Mouse (Mus musculus): ENCODE data around the gene Prrt4. TPM values are rescaled to one million over a fixed set of nuclear protein-coding genes. Genes with fewer than 3 reads are reported as not detected.
A peak's percentile ranks its signal among the peaks of the same experiment; 100 is the strongest.
"Not testable (repeated sequence)": the region's sequence is repeated elsewhere in the genome, so short reads cannot be mapped to it uniquely, and the experiment has no call there.

The Prrt4 gene
- polyA plus RNA-seq (2012; rRNA removed): 0.20 and 0.24 TPM in 2 replicates

DNA sequence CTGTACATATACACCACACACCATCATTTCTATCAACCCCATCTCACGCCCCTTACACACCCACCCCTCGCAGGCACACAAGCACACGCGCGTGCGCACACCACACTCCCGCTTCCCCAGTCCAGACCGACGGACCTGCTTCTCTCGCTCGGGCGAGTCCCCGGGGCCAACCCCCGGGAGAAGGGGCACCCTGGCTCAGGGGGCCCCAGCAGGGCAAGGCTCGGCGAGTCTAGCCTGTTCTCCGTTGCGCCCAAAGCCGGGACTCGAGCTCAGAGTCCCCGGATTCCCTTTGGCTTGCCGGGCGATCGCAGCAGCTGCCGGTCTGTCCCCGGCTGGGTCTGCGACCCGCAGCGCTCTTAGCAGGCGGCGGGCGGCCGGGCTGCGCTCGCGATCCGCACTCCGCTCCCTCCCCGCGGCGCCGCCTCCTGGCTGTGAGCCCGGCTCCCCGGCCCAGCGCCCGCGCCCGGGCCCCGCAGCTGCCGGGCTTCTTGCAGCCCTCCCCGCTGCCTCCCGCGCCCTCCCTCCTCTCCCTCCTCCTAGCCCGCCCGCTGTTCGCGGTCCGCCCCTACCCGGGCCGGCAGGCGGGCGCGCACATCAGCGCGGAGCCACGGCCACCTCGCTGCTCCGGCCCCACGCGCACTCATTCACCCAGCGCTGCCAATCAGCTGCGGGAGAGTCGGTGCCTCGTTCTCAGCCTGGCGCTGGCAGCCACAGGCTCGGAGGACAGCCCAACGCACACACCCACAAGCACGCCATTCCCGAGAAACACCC is at the start of gene Prrt4:
TSS of gene Prrt4 (minus strand) at position 697 of the 771 bp plus-strand sequence.
- Histone ChIP-seq H3K4me1 (ENCODE audit: control insufficient read depth, insufficient read depth, low read length) (no peaks in the 10 kb centered on the region), H3K36me3 (ENCODE audit: control insufficient read depth, insufficient read depth, low read length) (no peaks in the 10 kb centered on the region), H3K27ac (ENCODE audit: insufficient read depth, low read depth, low read length) (no peak within 1 kb of the TSS), H3K27me3 (replicated peaks; ENCODE audit: control insufficient read depth, insufficient read depth, low read length) (no peaks in the 10 kb centered on the region), H3K4me3 (ENCODE audit: insufficient read depth, low read depth, low read length) (peak within 1 kb of the TSS; percentile 42)
- TF ChIP-seq POLR2A (IDR thresholded peaks at IDR 0.05; ENCODE audit: low read depth, low read length): no peak
- no peak for TF ChIP-seq CTCF (conservative IDR thresholded peaks at IDR 0.05; ENCODE audit: insufficient read depth, insufficient read length, low read depth, low read length)
- WGBS: 2% methylated on average over 71 of the region's 79 CpGs
- peak; percentile 52 for DNase-seq

DNA sequence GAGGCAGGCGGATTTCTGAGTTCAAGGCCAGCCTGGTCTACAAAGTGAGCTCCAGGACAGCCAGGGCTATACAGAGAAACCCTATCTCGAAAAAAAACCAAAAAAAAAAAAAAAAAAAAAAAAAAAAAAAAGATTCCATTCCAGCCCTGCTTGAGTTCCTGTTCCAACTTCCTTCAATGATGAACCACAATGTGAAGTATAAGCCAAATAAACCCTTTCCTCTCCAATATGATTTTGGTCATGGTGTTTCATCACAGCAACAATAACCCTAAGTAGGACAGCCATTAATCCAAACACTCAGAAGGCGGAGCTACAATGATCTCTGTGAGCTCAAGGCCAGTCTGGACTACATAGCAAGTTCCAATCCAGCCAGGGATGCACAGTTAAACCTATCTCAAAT is 38.3 kb upstream of the Prrt4 start:
- H3K27me3 ChIP-seq (replicated peaks; ENCODE audit: control insufficient read depth, insufficient read depth, low read length); DNase-seq; H3K27ac ChIP-seq (ENCODE audit: insufficient read depth, low read depth, low read length); H3K36me3 ChIP-seq (ENCODE audit: control insufficient read depth, insufficient read depth, low read length); H3K4me3 ChIP-seq (ENCODE audit: insufficient read depth, low read depth, low read length); H3K4me1 ChIP-seq (ENCODE audit: control insufficient read depth, insufficient read depth, low read length): not testable (repeated sequence)
- 97% methylated on average over 2 of the region's 3 CpGs for WGBS

DNA sequence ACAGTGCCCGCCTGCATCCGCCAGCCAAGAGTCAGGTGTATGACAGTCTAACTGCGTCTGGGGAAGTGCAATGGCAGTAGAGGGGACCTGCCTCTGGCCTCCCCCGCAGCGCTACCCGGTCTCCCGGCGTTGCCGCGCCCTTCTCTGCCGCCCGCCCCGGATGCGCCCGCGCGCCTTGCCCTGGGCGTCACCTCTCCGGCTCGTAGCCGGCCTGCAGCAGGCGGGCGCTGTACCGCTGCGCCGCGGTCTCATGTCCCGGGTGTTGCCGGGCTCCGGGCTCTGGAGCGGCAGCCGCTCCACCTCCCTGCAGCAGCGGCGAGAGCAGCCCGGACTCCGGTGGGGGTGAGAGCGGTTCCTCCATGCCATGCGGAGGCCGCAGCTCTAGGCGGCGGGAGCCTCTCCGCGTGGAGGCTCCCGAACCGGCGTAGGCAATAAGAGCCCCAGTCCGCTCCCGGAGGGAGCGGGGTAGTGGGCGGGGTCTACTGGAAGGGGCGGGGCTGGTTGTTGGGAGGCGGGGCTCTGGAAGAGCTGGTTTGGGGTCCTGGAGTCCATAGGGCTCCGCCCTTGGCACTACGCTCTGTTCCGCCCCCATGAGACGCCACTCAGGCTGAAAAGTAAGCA is 36.6 kb upstream of the Prrt4 start, which contains the start of gene Impdh1:
TSS of gene Impdh1 (minus strand) at position 484 of the 621 bp plus-strand sequence.
- H3K4me1 ChIP-seq (ENCODE audit: control insufficient read depth, insufficient read depth, low read length): no peaks in the 10 kb centered on the region
- peak within 1 kb of the TSS; percentile 69 for H3K4me3 ChIP-seq (ENCODE audit: insufficient read depth, low read depth, low read length)
- H3K27me3 ChIP-seq (replicated peaks; ENCODE audit: control insufficient read depth, insufficient read depth, low read length): no peaks in the 10 kb centered on the region
- H3K36me3 ChIP-seq (ENCODE audit: control insufficient read depth, insufficient read depth, low read length): no peaks in the 10 kb centered on the region
- WGBS: under 1% methylated on average over 56 of the region's 56 CpGs
- TF ChIP-seq POLR2A (IDR thresholded peaks at IDR 0.05; ENCODE audit: low read depth, low read length) (no peak), CTCF (conservative IDR thresholded peaks at IDR 0.05; ENCODE audit: insufficient read depth, insufficient read length, low read depth, low read length) (no peak)
- no peak within 1 kb of the TSS for H3K27ac ChIP-seq (ENCODE audit: insufficient read depth, low read depth, low read length)
- peak; percentile 81 for DNase-seq

DNA sequence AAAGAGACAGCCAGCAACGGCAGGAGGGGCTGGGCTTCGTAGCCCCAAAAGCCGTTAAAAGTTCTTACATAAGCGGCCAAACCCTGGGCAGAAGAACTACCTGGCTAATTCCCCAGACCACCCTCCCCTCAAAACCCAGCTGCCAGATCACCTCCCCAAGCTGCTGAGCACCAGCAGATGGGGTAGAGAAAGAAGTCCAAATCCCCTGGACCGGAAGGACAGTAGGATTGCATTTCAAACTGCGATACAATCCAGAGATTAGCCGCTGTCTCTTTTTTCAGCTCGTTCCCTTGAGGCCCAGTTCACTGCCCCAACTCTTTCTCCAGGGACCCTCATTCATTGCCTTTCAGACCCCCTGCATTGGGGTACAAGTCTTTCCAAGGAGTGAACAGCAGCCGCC is 35.8 kb upstream of the Prrt4 start:
- Histone ChIP-seq H3K4me3 (ENCODE audit: insufficient read depth, low read depth, low read length) (peak overlapping the region; percentile 69), H3K27me3 (replicated peaks; ENCODE audit: control insufficient read depth, insufficient read depth, low read length) (no peaks in the 10 kb centered on the region), H3K27ac (ENCODE audit: insufficient read depth, low read depth, low read length) (no peak overlapping the region), H3K4me1 (ENCODE audit: control insufficient read depth, insufficient read depth, low read length) (no peaks in the 10 kb centered on the region), H3K36me3 (ENCODE audit: control insufficient read depth, insufficient read depth, low read length) (no peaks in the 10 kb centered on the region)
- WGBS: 26% methylated on average over 9 of the region's 9 CpGs
- no peak for TF ChIP-seq POLR2A (IDR thresholded peaks at IDR 0.05; ENCODE audit: low read depth, low read length)
- TF ChIP-seq CTCF (conservative IDR thresholded peaks at IDR 0.05; ENCODE audit: insufficient read depth, insufficient read length, low read depth, low read length): no peak
- no peak for DNase-seq

- DNase-seq: no peak
- Histone ChIP-seq H3K27ac (ENCODE audit: insufficient read depth, low read depth, low read length) (no peak overlapping the region), H3K4me1 (ENCODE audit: control insufficient read depth, insufficient read depth, low read length) (no peaks in the 10 kb centered on the region), H3K27me3 (replicated peaks; ENCODE audit: control insufficient read depth, insufficient read depth, low read length) (no peaks in the 10 kb centered on the region), H3K4me3 (ENCODE audit: insufficient read depth, low read depth, low read length) (no peak overlapping the region), H3K36me3 (ENCODE audit: control insufficient read depth, insufficient read depth, low read length) (no peaks in the 10 kb centered on the region)
- TF ChIP-seq POLR2A (IDR thresholded peaks at IDR 0.05; ENCODE audit: low read depth, low read length) (no peak), CTCF (conservative IDR thresholded peaks at IDR 0.05; ENCODE audit: insufficient read depth, insufficient read length, low read depth, low read length) (no peak)
- WGBS: 56% methylated on average over 5 of the region's 5 CpGs
Observed at GRCm38 (mm10) chr6:29214776-29215175, 35.4 kb upstream of the Prrt4 start.

DNA sequence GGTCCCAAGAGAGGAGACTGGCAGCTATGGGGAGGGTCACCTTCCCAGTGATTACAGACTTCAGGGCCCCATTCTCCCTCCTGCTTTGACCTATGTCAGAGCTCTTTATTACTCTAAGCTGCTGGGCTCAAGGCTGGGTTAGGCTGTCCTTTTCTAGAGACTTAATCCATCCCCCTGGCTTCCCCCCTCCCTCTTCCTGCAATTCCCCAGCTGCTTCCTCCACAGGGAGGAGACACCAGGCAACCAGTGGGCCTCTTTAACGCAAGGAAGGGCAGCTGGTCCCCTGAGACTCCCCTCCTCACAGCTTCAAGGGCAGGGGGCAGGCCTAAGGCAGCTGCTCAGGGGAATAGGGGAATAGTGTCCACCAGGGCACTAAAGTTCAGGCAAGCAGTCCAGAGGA is 34.9 kb upstream of the Prrt4 start:
- Histone ChIP-seq H3K27me3 (replicated peaks; ENCODE audit: control insufficient read depth, insufficient read depth, low read length) (no peaks in the 10 kb centered on the region), H3K4me1 (ENCODE audit: control insufficient read depth, insufficient read depth, low read length) (no peaks in the 10 kb centered on the region), H3K36me3 (ENCODE audit: control insufficient read depth, insufficient read depth, low read length) (no peaks in the 10 kb centered on the region), H3K4me3 (ENCODE audit: insufficient read depth, low read depth, low read length) (no peak overlapping the region), H3K27ac (ENCODE audit: insufficient read depth, low read depth, low read length) (no peak overlapping the region)
- peak; percentile 68 for DNase-seq
- TF ChIP-seq POLR2A (IDR thresholded peaks at IDR 0.05; ENCODE audit: low read depth, low read length) (no peak), CTCF (conservative IDR thresholded peaks at IDR 0.05; ENCODE audit: insufficient read depth, insufficient read length, low read depth, low read length) (no peak)
- 56% methylated on average over 1 of the region's 1 CpGs for whole genome bisulfite sequencing

DNA sequence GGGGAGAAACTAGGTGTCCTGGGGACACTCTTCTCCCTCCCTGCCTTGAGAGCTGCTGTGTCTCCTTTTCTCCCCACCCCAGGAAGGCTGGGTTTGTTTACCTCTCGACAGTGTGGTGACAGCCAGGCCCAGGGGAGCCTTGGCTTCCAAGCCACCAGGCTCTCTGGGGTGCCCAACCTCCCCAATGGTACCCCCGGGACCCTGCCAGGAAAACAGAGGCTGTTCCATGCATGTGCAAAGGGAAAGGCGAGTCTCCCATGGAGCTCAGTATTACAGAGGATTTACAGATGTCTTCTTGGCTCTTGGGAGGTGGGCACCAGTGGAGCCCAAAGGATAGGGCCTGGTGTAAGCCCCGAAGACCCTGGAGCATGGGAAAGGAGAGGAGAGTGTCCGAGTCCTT is 34.1 kb upstream of the Prrt4 start:
- Histone ChIP-seq H3K27me3 (replicated peaks; ENCODE audit: control insufficient read depth, insufficient read depth, low read length) (no peaks in the 10 kb centered on the region), H3K4me1 (ENCODE audit: control insufficient read depth, insufficient read depth, low read length) (no peaks in the 10 kb centered on the region), H3K4me3 (ENCODE audit: insufficient read depth, low read depth, low read length) (no peak overlapping the region), H3K36me3 (ENCODE audit: control insufficient read depth, insufficient read depth, low read length) (no peaks in the 10 kb centered on the region), H3K27ac (ENCODE audit: insufficient read depth, low read depth, low read length) (no peak overlapping the region)
- no peak for DNase-seq
- 86% methylated on average over 5 of the region's 5 CpGs for WGBS
- TF ChIP-seq CTCF (conservative IDR thresholded peaks at IDR 0.05; ENCODE audit: insufficient read depth, insufficient read length, low read depth, low read length) (no peak), POLR2A (IDR thresholded peaks at IDR 0.05; ENCODE audit: low read depth, low read length) (no peak)
